Mouse (Mus musculus): ENCODE measurements around the gene Cd200r1. TPM values are rescaled to one million over a fixed set of nuclear protein-coding genes. Genes with fewer than 3 reads are reported as not detected.

The Cd200r1 gene
- polyA plus RNA-seq, 1 experiment from 2014 or later = 0.97 TPM

DNA sequence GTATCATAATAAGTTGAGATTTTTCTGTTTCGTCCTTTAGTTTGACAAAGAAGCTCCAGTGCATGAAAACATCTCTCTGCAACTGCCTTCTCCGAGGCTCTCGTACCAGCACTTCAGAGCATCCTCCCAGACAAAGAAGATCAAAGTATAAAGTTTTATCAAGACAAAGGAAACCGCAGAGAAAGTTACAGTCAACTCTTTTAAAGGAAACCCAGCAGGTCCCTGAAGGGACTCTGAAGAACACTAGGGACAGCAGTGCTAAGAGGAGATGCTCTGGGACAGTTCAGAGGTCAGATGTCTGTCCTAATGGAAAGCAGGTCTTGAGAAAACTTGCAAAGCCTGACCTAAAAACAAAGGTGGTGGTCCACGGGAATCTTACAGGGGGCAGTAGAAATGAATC lies 29.9 kb upstream of the Cd200r1 start:
- Histone ChIP-seq H3K4me3 (replicated peaks; ENCODE audit: low read depth, low read length) (no peak overlapping the region), H3K36me3 (ENCODE audit: insufficient read depth, low read length) (peaks cover 69% of the 10 kb centered on the region), H3K27me3 (ENCODE audit: insufficient read depth, low read length) (no peaks in the 10 kb centered on the region), H3K4me1 (replicated peaks; ENCODE audit: insufficient read depth, low read length) (no peaks in the 10 kb centered on the region), H3K27ac (no peak overlapping the region), H3K9ac (ENCODE audit: low read depth, low read length) (no peak overlapping the region), H3K9me3 (replicated peaks; ENCODE audit: low read length) (no peaks in the 10 kb centered on the region), H3K4me2 (ENCODE audit: low read length) (no peak overlapping the region)
- 89% methylated on average over 5 of the region's 5 CpGs for WGBS
- no peak for TF ChIP-seq CTCF (IDR thresholded peaks at IDR 0.05; ENCODE audit: low read depth)
- ATAC-seq (replicated peaks; ENCODE audit: low FRiP score, low read depth) (no peak), DNase-seq (ENCODE audit: low spot score) (no peak)

- Histone ChIP-seq H3K9ac (ENCODE audit: low read depth, low read length) (no peak overlapping the region), H3K36me3 (ENCODE audit: insufficient read depth, low read length) (peaks cover 65% of the 10 kb centered on the region), H3K27ac (no peak overlapping the region), H3K4me1 (replicated peaks; ENCODE audit: insufficient read depth, low read length) (no peaks in the 10 kb centered on the region), H3K27me3 (ENCODE audit: insufficient read depth, low read length) (no peaks in the 10 kb centered on the region), H3K4me3 (replicated peaks; ENCODE audit: low read depth, low read length) (no peak overlapping the region), H3K9me3 (replicated peaks; ENCODE audit: low read length) (no peaks in the 10 kb centered on the region), H3K4me2 (ENCODE audit: low read length) (no peak overlapping the region)
- DNase-seq (ENCODE audit: low spot score) = no peak
- no peak for TF ChIP-seq CTCF (IDR thresholded peaks at IDR 0.05; ENCODE audit: low read depth)
- 78% methylated on average over 4 of the region's 4 CpGs for WGBS
- 0 out of 2 replicates have a peak, but pooled peaks have one; percentile 2 for ATAC-seq (replicated peaks; ENCODE audit: low FRiP score, low read depth)
Measured at GRCm38 (mm10) chr16:44736118-44736517, 29.4 kb upstream of the Cd200r1 start.

GRCm38 (mm10) chr16:44742753-44743152 lies 22.8 kb upstream of the Cd200r1 start:
- Histone ChIP-seq H3K27me3 (ENCODE audit: insufficient read depth, low read length) (no peaks in the 10 kb centered on the region), H3K4me2 (ENCODE audit: low read length) (no peak overlapping the region), H3K36me3 (ENCODE audit: insufficient read depth, low read length) (peaks cover 29% of the 10 kb centered on the region; the same call in 1 of the 2 replicates), H3K9ac (ENCODE audit: low read depth, low read length) (no peak overlapping the region), H3K9me3 (replicated peaks; ENCODE audit: low read length) (no peaks in the 10 kb centered on the region), H3K27ac (no peak overlapping the region), H3K4me1 (replicated peaks; ENCODE audit: insufficient read depth, low read length) (peaks cover 5% of the 10 kb centered on the region; the same call in 1 of the 2 replicates), H3K4me3 (replicated peaks; ENCODE audit: low read depth, low read length) (no peak overlapping the region)
- DNase-seq (ENCODE audit: low spot score) = no peak
- 96% methylated on average over 1 of the region's 1 CpGs for WGBS
- no peak for ATAC-seq (replicated peaks; ENCODE audit: low FRiP score, low read depth)
- TF ChIP-seq CTCF (IDR thresholded peaks at IDR 0.05; ENCODE audit: low read depth) = peak; percentile 41; the same call in 1 of the 2 replicates

- H3K9me3 ChIP-seq (replicated peaks; ENCODE audit: low read length) = no peaks in the 10 kb centered on the region
- H3K27me3 ChIP-seq (ENCODE audit: insufficient read depth, low read length) = no peaks in the 10 kb centered on the region
- H3K4me2 ChIP-seq (ENCODE audit: low read length) = peak overlapping the region; percentile 81
- peak overlapping the region; percentile 86 for H3K4me3 ChIP-seq (replicated peaks; ENCODE audit: low read depth, low read length)
- peak overlapping the region; percentile 97 for H3K27ac ChIP-seq
- 4% methylated on average over 14 of the region's 14 CpGs for WGBS
- peak; percentile 25 for DNase-seq (ENCODE audit: low spot score)
- TF ChIP-seq CTCF (IDR thresholded peaks at IDR 0.05; ENCODE audit: low read depth) = no peak
- peak; percentile 7; the same call in 1 of the 2 replicates for ATAC-seq (replicated peaks; ENCODE audit: low FRiP score, low read depth)
- peaks cover 14% of the 10 kb centered on the region; the same call in 1 of the 2 replicates for H3K36me3 ChIP-seq (ENCODE audit: insufficient read depth, low read length)
- peaks cover 5% of the 10 kb centered on the region; the same call in 1 of the 2 replicates for H3K4me1 ChIP-seq (replicated peaks; ENCODE audit: insufficient read depth, low read length)
- peak overlapping the region; percentile 83 for H3K9ac ChIP-seq (ENCODE audit: low read depth, low read length)
Measured at GRCm38 (mm10) chr16:44745471-44745865, 20.1 kb upstream of the Cd200r1 start.

DNA sequence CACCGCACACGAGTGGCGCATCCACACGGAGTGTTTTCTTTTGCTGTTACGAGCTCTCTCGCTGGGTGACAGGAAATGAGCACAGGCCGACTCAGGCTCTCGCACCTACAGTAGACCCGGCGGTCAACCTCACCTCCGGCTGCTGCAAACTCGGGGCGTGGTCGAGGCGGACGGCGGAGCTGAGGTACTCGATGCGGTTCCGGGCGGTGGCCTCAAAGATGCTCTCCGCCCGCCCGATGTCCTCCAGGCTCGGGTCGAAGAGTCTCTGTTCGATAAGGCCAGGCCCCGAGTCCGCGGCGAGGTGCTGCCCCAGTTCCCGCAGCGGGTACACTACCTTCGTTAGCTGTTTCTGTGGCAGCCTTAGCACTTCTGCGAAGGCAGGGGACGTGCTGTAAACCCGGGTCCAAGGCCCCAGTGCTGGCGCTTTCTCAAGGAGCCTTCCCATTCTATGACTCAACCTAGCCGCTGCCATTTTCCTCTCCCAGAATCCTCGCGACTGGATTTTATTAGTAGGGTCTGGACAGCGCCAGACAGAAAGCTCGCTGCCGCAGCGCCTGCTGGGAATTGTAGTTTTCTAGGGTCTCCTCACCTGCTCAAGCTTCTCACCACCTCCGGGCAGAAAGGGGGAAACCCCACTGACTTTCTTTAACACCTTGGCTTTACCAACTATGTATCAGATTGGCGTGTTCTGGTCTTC lies 19.5 kb upstream of the Cd200r1 start, which contains the start of gene Gtpbp8:
TSS of gene Gtpbp8 (minus strand) at position 498 of the 697 bp plus-strand sequence.
- WGBS = under 1% methylated on average over 47 of the region's 47 CpGs
- peak within 1 kb of the TSS; percentile 83 for H3K9ac ChIP-seq (ENCODE audit: low read depth, low read length)
- peak; percentile 96 for ATAC-seq (replicated peaks; ENCODE audit: low FRiP score, low read depth)
- H3K4me2 ChIP-seq (ENCODE audit: low read length) = peak within 1 kb of the TSS; percentile 81
- no peaks in the 10 kb centered on the region for H3K27me3 ChIP-seq (ENCODE audit: insufficient read depth, low read length)
- H3K4me1 ChIP-seq (replicated peaks; ENCODE audit: insufficient read depth, low read length) = peaks cover 5% of the 10 kb centered on the region; the same call in 1 of the 2 replicates
- peak within 1 kb of the TSS; percentile 97 for H3K27ac ChIP-seq
- no peak for TF ChIP-seq CTCF (IDR thresholded peaks at IDR 0.05; ENCODE audit: low read depth)
- H3K36me3 ChIP-seq (ENCODE audit: insufficient read depth, low read length) = peaks cover 14% of the 10 kb centered on the region; the same call in 1 of the 2 replicates
- DNase-seq (ENCODE audit: low spot score) = peak; percentile 94
- H3K9me3 ChIP-seq (replicated peaks; ENCODE audit: low read length) = no peaks in the 10 kb centered on the region
- H3K4me3 ChIP-seq (replicated peaks; ENCODE audit: low read depth, low read length) = peak within 1 kb of the TSS; percentile 86

DNA sequence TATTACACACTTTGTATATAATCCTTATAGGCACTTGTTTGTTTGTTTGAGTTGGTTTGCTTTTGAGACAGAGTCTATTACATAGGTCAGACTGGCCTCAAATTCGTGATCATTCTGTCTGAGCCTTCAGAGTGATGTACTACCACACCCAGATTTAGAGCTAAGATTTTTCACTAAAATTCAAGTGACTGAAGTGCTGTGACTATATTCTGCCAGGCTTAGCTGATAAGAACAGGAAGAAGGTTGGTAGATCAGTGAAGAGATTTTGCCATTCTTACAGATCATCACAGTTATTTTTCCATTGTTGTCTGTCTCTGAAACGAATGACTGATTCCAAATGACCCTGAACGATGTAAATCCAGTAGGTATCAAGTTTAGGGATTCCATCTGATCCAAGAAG lies 17.5 kb upstream of the Cd200r1 start:
- Histone ChIP-seq H3K9ac (ENCODE audit: low read depth, low read length) (no peak overlapping the region), H3K27ac (no peak overlapping the region), H3K27me3 (ENCODE audit: insufficient read depth, low read length) (no peaks in the 10 kb centered on the region), H3K4me3 (replicated peaks; ENCODE audit: low read depth, low read length) (no peak overlapping the region), H3K36me3 (ENCODE audit: insufficient read depth, low read length) (0 out of 2 replicates have a peak, but pooled peaks cover 3% of the 10 kb centered on the region), H3K4me1 (replicated peaks; ENCODE audit: insufficient read depth, low read length) (peaks cover 5% of the 10 kb centered on the region; the same call in 1 of the 2 replicates), H3K4me2 (ENCODE audit: low read length) (no peak overlapping the region), H3K9me3 (replicated peaks; ENCODE audit: low read length) (no peaks in the 10 kb centered on the region)
- no peak for ATAC-seq (replicated peaks; ENCODE audit: low FRiP score, low read depth)
- 50% methylated on average over 3 of the region's 3 CpGs for WGBS
- TF ChIP-seq CTCF (IDR thresholded peaks at IDR 0.05; ENCODE audit: low read depth) = no peak
- DNase-seq (ENCODE audit: low spot score) = no peak
